Mouse (Mus musculus) forebrain, postnatal 0 days (tissue): ENCODE data around the gene Exoc3l. TPM values are rescaled to one million over a fixed set of nuclear protein-coding genes. Genes with fewer than 3 reads are reported as not detected.

Source experiments
- ATAC-seq: fragments of 200-750 bp; cut with Nextera tagmentation; 2 replicates; pipeline ENCODE4 v1.8.0; 2017; ENCODE audit warnings: mild to moderate bottlenecking, moderate library complexity
- DNase-seq: peaks from one replicate; pipeline ENCODE4 v3.0.0-alpha.2; 2015
- H3K27ac ChIP-seq: fragments of 300-500 bp; sonication (generic); 2 replicates; pipeline ENCODE4 v1.5.1; 2014; ENCODE audit warnings: low read depth, mild to moderate bottlenecking, antibody characterized with exemption, low read length, moderate library complexity, mixed read lengths
- H3K27me3 ChIP-seq: fragments of 300-500 bp; sonication (generic); 2 replicates; pipeline ENCODE4 v1.6.1; 2014; ENCODE audit warnings: mild to moderate bottlenecking, low read length, mixed read lengths; ENCODE audit not compliant: insufficient read depth
- H3K36me3 ChIP-seq: fragments of 300-500 bp; sonication (generic); 2 replicates; pipeline ENCODE4 v1.6.1; 2014; ENCODE audit warnings: mild to moderate bottlenecking, moderate library complexity; ENCODE audit not compliant: insufficient read depth
- H3K4me1 ChIP-seq: fragments of 300-500 bp; sonication (generic); 2 replicates; pipeline ENCODE4 v1.6.1; 2014; ENCODE audit warnings: antibody characterized with exemption; ENCODE audit not compliant: insufficient read depth
- H3K4me2 ChIP-seq: fragments of 300-500 bp; sonication (generic); 2 replicates; pipeline ENCODE4 v1.6.1; 2014; ENCODE audit warnings: low read depth, mild to moderate bottlenecking, moderate library complexity
- H3K4me3 ChIP-seq: fragments of 300-500 bp; sonication (generic); 2 replicates; pipeline ENCODE4 v1.5.1; 2014; ENCODE audit warnings: low read depth, low read length, mixed read lengths
- H3K9ac ChIP-seq: fragments of 300-500 bp; sonication (generic); 2 replicates; pipeline ENCODE4 v1.6.1; 2014; ENCODE audit warnings: mild to moderate bottlenecking
- H3K9me3 ChIP-seq: fragments of 300-500 bp; sonication (generic); 2 replicates; pipeline ENCODE4 v1.6.1; 2016; ENCODE audit warnings: low read length
- CTCF ChIP-seq: sonication (generic); IDR thresholded peaks from 2 replicates; pipeline ENCODE4 v1.5.1; 2016; ENCODE audit warnings: antibody characterized with exemption, control low read depth, low read depth
- WGBS: fragments of 180-500 bp; shearing (Covaris S2); extraction: QIAGEN DNeasy Blood & Tissue Kit; methylation state at CpG from one replicate; pipeline ENCODE4 v1.1.7; 2014; 5-methylcytosine and 5-hydroxymethylcytosine counted together
- polyA plus RNA-seq: library from polyadenylated mRNA; unstranded; fragments of >200 nt; fragmentation: Nextera tagmentation; extraction: Ambion mirVana; gene quantifications from 2 replicates; pipeline ENCODE4 v1.2.1, GENCODE M21; 2015
- total RNA-seq: library from RNA; depleted of rRNA; stranded (reverse); fragments of >200 nt; gene quantifications from 2 replicates; pipeline ENCODE4 v1.2.3, GENCODE M21; 2014

Gene Exoc3l
- total and polyA plus RNA-seq, 2 experiments from 2014 or later: 2.7 to 7.5 TPM

DNA sequence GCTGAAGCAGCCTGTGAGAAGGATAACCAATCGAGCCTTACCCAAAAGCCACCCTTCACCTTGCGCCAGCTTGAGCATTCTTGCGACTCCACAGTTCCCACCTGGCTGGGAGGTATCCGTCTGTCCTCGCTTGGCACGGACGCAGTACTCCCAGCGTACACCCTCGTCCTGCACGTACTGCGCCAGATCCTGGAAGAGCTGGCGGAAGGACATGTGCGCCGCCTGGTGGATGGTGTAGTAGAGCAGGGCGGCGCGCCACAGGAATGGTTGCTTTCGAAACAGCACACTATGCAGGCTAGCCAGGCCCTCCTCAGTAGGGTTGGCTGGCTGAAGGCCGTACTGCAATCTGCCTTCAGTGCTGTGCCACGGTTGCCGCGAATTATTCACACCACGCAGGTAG lies 12.8 kb downstream of the Exoc3l start:
- ATAC-seq (no peak), DNase-seq (no peak)
- Histone ChIP-seq H3K9ac (no peak overlapping the region), H3K27ac (no peak overlapping the region), H3K9me3 (no peaks in the 10 kb centered on the region), H3K36me3 (peaks cover 42% of the 10 kb centered on the region), H3K4me1 (peaks cover 17% of the 10 kb centered on the region; the same call in 1 of the 2 replicates), H3K27me3 (peaks cover 4% of the 10 kb centered on the region; the same call in 1 of the 2 replicates), H3K4me3 (no peak overlapping the region), H3K4me2 (no peak overlapping the region)
- WGBS: 26% methylated on average over 23 of the region's 23 CpGs
- peak; percentile 73 for TF ChIP-seq CTCF

DNA sequence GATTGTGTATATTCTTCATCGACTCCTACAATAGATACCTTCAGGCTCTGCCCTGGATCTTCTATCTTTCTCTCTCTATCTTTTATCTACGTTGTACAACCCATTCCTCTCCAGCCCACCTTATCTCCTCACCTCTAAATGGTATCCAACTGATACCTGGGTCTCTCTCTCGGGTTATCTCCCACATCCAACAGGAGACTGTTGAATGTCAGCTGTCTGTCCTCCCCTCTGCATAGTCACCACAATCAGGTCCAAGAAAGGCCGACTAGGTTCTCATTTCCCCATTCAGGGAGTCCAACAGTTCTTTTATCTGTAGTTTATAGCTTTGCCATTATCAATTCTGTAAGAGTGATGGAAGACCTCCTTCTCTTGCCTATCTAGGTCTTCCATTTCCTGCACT lies 13.7 kb downstream of the Exoc3l start:
- Histone ChIP-seq H3K27ac (no peak overlapping the region), H3K4me2 (no peak overlapping the region), H3K9me3 (no peaks in the 10 kb centered on the region), H3K4me3 (no peak overlapping the region), H3K4me1 (peaks cover 13% of the 10 kb centered on the region; the same call in 1 of the 2 replicates), H3K36me3 (peaks cover 42% of the 10 kb centered on the region), H3K27me3 (peaks cover 9% of the 10 kb centered on the region), H3K9ac (no peak overlapping the region)
- DNase-seq: no peak
- 85% methylated on average over 4 of the region's 4 CpGs for WGBS
- TF ChIP-seq CTCF: no peak
- ATAC-seq: no peak

- no peak overlapping the region for H3K27ac ChIP-seq
- no peak overlapping the region for H3K4me3 ChIP-seq
- TF ChIP-seq CTCF: no peak
- ATAC-seq (no peak), DNase-seq (no peak)
- peaks cover 42% of the 10 kb centered on the region for H3K36me3 ChIP-seq
- peaks cover 13% of the 10 kb centered on the region for H3K27me3 ChIP-seq
- no peak overlapping the region for H3K9ac ChIP-seq
- H3K4me2 ChIP-seq: no peak overlapping the region
- H3K9me3 ChIP-seq: no peaks in the 10 kb centered on the region
- peaks cover 9% of the 10 kb centered on the region; the same call in 1 of the 2 replicates for H3K4me1 ChIP-seq
- 92% methylated on average over 12 of the region's 12 CpGs for WGBS
Measured at GRCm38 (mm10) chr8:105281821-105282220, 14.1 kb downstream of the Exoc3l start.

DNA sequence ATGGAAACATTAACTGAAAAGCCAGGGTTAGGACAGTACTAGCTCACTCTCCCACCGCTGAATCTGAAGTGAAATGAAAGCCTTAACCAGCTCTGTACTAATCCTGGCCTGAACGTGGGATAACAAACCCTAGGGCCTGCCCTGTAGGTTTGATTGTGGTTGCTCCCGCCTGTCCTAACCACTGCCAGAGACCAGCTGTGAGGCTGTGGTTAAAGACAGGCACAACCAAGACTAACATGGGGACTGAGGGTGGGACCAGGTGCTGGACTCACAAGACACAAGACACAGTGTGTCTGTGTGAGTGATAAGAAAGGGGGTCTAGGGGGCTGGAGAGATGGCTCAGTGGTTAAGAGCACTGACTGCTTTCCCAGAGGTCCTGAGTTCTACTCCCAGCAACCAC lies 15.3 kb downstream of the Exoc3l start:
- Histone ChIP-seq H3K9ac (no peak overlapping the region), H3K27ac (no peak overlapping the region), H3K36me3 (peaks cover 42% of the 10 kb centered on the region), H3K4me3 (no peak overlapping the region), H3K4me2 (no peak overlapping the region), H3K27me3 (peaks cover 14% of the 10 kb centered on the region), H3K4me1 (peaks cover 4% of the 10 kb centered on the region; the same call in 1 of the 2 replicates), H3K9me3 (no peaks in the 10 kb centered on the region)
- DNase-seq (no peak), ATAC-seq (no peak)
- TF ChIP-seq CTCF: no peak
- 71% methylated on average over 3 of the region's 3 CpGs for WGBS

- peaks cover 32% of the 10 kb centered on the region for H3K36me3 ChIP-seq
- DNase-seq (peak; percentile 75), ATAC-seq (peak; percentile 56)
- WGBS: 3% methylated on average over 28 of the region's 28 CpGs
- no peak overlapping the region for H3K27ac ChIP-seq
- H3K9ac ChIP-seq: peak overlapping the region; percentile 31; the same call in 1 of the 2 replicates
- H3K4me2 ChIP-seq: peak overlapping the region; percentile 50
- peak; percentile 57 for TF ChIP-seq CTCF
- peak overlapping the region; percentile 19 for H3K4me3 ChIP-seq
- H3K27me3 ChIP-seq: peaks cover 29% of the 10 kb centered on the region
- H3K4me1 ChIP-seq: 0 out of 2 replicates have a peak, but pooled peaks cover 4% of the 10 kb centered on the region
- no peaks in the 10 kb centered on the region for H3K9me3 ChIP-seq
Measured at GRCm38 (mm10) chr8:105278911-105279334, 17.0 kb downstream of the Exoc3l start.

DNA sequence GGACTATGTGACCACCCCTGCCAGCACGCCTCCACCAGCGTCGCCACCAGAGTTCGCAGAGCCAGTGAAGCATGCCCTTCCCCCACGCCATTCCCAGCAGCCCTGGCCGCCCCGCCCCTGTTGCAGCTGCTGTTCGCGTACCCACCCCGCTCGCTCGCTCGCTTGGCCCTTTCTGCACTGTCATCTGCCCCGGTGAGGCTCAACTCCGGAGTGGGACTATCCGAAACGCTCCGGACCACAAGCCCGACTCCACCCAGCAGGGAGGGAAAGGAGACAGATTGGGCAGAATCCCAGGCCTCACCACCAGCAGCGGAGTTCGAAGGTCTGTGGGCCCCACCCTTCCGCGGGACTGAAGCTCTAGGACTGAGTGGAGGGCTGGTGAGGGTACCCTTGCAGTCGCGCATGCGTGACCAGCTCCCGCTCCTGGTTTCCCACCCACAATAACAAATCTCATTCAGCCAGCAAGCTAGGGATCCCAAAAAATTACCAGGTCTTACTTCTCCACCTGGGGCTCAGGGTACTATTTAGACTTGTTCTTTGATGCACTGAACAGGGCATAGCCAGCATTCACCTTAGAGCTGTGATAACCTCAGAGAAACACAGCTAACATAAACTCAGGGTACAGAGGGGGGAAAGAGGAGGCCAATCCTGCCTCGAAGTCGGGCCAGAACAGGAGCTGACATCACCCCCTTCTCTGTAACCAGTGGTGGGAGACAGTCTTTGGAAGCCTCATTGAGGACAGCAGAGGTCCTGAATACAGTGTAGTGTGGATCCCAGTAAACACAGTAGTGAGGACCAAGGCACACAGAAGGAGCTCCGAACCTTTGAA lies 19.4 kb downstream of the Exoc3l start:
- Histone ChIP-seq H3K36me3 (peaks cover 10% of the 10 kb centered on the region), H3K9me3 (no peaks in the 10 kb centered on the region), H3K27me3 (peaks cover 42% of the 10 kb centered on the region), H3K4me1 (0 out of 2 replicates have a peak, but pooled peaks cover 4% of the 10 kb centered on the region), H3K27ac (no peak overlapping the region), H3K4me2 (peak overlapping the region; percentile 62), H3K9ac (peak overlapping the region; percentile 44), H3K4me3 (peak overlapping the region; percentile 38)
- peak; percentile 70 for DNase-seq
- WGBS: 4% methylated on average over 30 of the region's 30 CpGs
- peak; percentile 69 for ATAC-seq
- 0 out of 2 replicates have a peak, but pooled peaks have one; percentile 4 for TF ChIP-seq CTCF

- Histone ChIP-seq H3K4me3 (peak within 1 kb of the TSS; percentile 38), H3K9ac (peak within 1 kb of the TSS; percentile 44), H3K9me3 (no peaks in the 10 kb centered on the region), H3K36me3 (peaks cover 7% of the 10 kb centered on the region; the same call in 1 of the 2 replicates), H3K27me3 (peaks cover 49% of the 10 kb centered on the region), H3K4me2 (peak within 1 kb of the TSS; percentile 62), H3K4me1 (0 out of 2 replicates have a peak, but pooled peaks cover 4% of the 10 kb centered on the region), H3K27ac (no peak within 1 kb of the TSS)
- no peak for DNase-seq
- no peak for ATAC-seq
- WGBS: 4% methylated on average over 10 of the region's 10 CpGs
- TF ChIP-seq CTCF: no peak
Measured at GRCm38 (mm10) chr8:105275840-105276239, 20.1 kb downstream of the Exoc3l start, which contains the start of gene Nol3. Gene Nol3 (plus strand): TSS chr8:105276140.
